Mouse (Mus musculus): ENCODE results near the gene Clock.

GRCm38 (mm10) chr5:76245419-76245818 is 59.2 kb downstream of the Clock start:
- TF ChIP-seq CTCF (IDR thresholded peaks at IDR 0.05; ENCODE audit: low read depth) (no peak), EP300 (IDR thresholded peaks at IDR 0.05; ENCODE audit: low read depth) (no peak)

Measured in liver, embryonic 14.5 days (tissue).